Mouse (Mus musculus): ENCODE results near the gene Neurl1a. TPM values are rescaled to one million over a fixed set of nuclear protein-coding genes. Genes with fewer than 3 reads are reported as not detected.

Neurl1a gene
- total RNA-seq, 2 experiments from 2014 or later: not detected

DNA sequence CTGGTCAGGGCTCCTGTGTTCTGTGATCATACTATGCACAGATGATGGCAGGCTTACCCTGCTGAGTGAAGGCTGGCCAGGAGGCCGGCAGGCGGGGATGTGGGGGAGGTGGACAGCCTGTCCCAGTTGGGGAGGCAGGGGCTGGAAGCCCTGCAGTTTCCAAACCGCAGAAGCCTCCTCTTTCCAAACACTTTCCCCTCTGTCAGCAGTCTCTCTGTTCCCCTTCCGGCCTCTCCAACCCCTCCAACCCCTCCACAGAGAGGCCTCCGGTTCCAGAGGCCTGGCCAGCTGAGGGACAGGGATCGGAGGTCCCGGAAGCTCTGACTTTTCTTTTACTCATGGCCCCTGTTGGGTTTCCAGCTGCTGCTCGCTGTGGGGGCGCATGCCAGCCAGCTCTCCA, 102.3 kb downstream of the Neurl1a start:
- no peak for ATAC-seq (ENCODE audit: poor library complexity, severe bottlenecking)

DNA sequence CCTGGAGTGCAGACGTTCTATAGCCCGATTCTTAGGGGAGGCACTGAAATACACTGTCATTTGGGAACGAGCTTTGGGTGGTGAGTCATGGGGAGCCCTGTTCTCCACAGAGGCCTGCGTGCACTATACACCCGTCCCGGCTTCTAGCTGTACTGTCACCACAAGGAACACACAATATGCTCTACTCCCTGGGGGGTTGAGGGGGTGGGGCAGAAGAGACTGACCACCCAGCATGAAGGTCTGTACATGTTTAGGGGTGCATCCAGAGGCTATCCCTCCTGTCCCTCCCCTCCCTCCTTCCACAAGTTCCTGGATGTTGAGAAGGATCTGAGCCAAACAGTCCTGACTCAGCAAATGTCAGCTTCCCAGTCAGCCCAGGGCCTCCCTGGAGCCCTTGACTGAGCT, 103.4 kb downstream of the Neurl1a start:
- no peak for ATAC-seq (ENCODE audit: poor library complexity, severe bottlenecking)

DNA sequence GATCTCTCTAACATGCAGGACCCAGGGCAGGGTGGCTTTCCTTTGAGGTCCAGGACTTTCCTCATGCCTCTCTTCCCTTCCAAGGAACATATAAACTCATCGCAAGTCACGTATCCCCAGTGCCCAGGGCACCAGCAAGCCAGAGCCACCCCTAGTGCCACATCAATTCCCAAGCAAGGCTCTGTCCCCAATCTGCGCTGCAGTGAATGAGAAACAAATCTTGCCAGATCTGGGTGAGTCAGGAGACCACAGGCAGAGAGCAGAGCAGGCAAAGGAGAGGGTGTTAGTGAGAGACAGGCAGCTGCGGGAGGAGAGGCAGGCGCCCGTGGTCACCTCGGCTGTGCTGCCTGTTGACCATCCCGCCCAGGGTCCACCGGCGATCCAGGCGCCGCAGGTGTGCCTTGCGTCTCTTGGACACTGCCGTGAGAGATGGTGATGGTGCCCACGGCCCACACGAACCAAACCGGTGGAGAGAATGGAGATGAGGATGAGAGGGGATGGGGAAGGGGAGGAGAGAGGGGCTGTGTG, 104.1 kb downstream of the Neurl1a start:
- ATAC-seq (ENCODE audit: poor library complexity, severe bottlenecking): no peak

DNA sequence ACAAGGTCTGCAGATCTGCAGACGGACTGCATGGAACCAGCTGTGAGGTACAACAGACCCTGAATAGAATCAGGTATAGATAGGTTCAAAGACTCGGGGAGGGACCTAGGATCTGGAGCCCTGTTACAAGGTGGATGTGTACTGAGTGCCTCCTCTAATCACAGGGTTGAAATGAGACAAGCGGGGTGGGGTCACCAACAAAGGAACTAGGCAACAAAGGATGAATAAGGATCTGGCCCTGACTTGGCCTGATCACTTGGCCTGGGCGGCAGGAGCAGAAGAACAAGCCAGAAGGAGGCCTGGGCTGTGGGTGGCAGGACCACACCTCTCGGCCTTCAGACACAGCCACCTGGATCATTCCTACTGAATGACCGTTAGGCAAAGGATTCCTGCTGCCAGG, 107.0 kb downstream of the Neurl1a start:
- ATAC-seq (ENCODE audit: poor library complexity, severe bottlenecking): no peak

DNA sequence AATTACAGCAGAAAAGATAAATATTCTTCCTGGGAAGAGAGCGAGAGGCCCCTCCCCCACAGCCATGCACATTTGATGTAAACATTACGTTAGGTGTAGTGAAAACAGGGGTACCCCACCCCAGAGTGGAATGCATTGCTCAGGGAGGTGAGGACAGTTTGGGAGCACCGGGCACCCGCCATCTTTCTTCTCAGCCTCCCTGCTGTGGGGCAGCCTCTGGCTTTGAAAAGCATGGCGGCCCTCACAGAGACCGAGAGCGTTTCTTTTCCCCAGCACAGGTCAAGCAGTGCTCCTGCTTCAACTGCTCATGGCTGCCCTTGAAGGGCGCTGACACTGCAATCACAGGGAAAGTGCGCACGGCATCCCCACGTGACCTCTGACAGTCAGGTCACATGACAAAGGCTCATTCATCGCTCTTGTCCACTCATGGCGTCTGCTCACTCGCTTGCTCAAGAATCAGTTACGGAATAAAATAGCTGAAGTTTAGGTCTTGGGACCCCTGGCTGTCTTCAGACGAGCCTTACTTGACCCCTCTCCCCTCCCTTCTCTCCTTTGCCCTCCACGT, 108.3 kb downstream of the Neurl1a start:
- ATAC-seq (ENCODE audit: poor library complexity, severe bottlenecking): no peak

DNA sequence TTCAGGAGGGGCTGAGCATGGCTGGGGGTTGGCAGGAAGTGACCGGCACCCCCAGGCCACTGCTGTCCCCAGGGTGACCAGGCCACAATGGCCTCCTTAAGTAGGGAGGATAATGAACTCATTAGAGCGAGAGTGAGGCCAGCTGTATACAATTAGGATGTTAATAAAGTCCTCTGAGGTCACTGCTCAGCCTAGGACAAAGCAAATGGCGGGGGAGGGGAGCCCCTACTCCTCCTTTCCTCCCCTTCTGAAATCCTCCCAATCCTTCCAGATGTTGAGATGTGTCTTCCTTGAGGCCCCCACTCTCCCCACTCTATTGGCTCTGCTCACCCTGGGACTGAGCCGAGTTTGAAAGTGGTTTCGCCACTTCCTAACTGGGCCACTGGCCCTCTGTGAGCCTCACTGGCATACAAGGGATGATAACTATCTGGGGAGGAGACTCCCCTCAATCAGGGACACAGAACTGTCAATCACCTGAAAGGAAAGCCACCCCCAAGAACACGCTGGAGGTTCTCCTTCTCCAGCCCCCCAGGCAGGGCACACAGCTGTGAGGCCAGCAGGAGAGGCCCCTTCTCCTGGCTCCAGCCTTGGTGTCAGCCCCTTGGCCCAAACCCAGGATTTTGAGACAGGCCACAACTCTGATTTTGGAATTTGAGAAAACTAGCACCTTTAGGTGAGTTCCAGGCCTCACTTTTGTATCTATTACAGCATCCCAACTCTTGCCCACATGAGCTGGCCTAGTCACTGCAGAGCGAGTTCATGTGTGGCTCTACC, 112.9 kb downstream of the Neurl1a start:
- no peak for ATAC-seq (ENCODE audit: poor library complexity, severe bottlenecking)

DNA sequence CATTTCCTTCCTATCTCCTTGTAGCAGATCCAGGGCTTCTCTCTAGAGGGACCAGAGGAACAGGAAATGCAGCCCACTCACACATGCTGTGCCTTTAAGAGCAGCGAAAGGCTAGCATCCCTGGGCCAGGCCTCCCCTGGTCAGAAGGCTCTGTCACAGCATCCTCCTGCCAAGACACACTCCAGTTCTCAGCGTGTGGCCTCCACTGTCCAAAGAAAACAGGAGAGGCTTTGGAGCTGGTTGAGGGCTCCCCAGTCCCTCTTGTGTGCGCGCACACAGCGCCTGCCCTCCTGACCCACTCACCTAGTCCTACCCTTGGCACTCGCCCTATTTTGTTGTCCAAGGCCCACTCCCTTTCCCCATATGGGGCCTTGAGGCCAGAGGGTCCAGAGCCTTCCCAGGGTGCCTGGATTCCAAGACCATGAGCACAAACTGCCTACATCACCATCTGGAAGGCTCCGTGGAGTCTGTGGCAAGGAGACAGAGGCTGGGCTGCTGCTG, 113.9 kb downstream of the Neurl1a start:
- no peak for ATAC-seq (ENCODE audit: poor library complexity, severe bottlenecking)

DNA sequence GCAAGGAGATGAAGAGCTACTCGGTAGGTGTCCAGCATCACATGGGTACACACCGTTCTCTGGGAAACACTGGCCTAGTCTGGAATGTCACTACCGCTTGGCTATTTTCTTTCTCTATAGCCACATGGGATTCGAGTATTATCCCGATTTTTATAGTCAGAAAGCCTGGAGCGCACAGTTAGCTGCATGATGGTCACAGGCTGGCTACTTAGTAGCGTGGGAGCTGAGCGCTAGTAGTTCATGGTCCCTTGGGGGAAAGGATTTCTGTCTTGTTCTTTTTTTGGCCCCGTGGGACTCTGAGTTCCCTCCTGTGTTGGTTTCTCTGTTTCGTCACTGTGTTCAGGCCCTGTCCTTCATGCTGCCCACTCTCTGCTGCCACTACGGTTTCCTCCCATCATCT, 119.5 kb downstream of the Neurl1a start:
- ATAC-seq (ENCODE audit: poor library complexity, severe bottlenecking): no peak

DNA sequence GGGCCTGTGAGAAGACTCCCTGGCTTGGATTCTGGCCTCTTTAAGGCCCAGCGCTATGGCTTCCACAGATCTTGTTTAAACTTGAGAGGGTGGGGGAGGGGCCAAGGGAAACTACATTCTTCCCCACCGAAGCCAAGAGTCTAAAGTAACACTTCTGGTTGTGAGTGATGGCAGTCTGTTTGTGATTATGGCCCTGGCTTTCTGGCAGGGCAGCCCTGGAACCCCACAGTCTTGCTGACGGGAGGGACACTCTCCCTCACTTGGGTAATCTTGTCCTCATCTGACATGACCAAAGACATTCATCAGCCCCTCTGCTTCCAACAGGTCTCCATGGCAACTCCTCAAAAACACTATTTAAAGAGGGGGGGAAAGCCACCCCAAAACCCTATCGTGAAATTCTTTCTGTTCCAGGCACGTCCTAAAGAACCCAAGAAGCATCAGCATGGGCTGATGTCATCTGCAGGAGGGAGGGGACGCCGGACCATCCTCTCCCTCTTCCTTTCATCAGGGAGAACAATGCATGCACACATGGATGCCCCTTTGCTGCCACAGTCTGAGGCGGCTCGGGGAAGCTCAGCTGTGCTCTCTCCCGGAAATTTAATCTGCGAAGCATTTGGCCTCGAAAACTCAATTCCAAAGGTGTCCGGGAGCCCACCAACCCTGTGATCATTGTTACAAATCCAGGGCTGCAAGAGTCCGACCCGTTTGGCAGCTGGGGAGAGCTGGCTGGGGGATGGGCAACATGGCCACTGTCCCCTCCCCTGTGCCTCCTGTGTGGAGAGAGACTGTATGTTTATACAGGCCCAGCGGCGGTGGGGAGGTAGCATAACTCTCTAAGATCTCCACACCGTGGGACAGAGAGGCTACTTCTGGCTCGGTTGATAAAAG, 122.9 kb downstream of the Neurl1a start:
- no peak for ATAC-seq (ENCODE audit: poor library complexity, severe bottlenecking)

DNA sequence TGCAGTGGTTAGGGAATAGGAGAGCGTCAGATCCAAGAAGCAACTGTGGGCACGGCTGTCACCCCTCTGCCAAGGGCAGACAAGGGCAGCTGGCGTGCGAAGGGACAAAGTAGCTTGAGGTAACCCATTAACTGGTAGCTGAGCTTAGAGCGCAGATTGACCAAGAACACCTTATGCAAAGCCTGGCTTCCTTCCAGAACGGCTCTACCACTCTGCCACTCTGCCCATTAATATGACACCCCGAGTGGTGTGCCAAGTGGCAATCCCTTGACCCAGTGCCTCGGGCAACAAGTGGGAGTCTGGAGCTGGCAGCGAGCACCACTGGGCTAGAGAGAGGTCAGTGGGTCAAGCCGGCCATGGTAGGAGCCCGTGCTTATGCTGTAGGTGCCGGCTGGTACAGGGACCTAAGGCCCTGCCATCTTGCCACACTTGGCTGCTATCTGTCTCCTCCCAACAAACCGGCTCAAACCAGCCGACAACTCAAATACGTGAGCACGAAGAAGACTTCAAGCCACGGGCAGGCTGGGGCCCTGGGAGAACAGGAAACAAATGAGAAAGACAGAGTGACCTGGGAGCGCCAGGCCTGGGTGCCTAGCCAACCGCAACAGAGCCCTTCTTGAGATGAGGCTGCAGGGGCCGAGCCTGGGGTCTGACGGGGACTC, 123.7 kb downstream of the Neurl1a start:
- ATAC-seq (ENCODE audit: poor library complexity, severe bottlenecking): no peak

DNA sequence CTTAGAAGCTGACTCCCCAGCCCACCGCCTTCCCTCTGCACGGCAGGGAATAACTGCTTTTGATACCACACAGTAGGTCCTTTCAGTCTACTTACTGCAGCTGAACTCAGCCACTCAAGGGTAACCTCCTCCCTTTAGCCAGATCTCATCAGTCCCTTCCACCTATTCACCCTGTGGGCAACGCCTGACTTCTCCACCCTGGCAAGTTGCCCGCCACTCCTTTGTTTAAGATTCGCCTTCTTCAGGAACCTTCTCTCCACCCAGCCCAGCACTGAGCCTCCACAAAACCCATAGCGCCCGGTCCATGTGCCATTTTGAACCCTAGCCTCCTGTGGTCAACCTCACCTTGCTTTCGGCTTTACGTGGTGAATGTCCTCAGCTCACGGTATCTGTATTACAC, 124.5 kb downstream of the Neurl1a start:
- ATAC-seq (ENCODE audit: poor library complexity, severe bottlenecking): no peak

DNA sequence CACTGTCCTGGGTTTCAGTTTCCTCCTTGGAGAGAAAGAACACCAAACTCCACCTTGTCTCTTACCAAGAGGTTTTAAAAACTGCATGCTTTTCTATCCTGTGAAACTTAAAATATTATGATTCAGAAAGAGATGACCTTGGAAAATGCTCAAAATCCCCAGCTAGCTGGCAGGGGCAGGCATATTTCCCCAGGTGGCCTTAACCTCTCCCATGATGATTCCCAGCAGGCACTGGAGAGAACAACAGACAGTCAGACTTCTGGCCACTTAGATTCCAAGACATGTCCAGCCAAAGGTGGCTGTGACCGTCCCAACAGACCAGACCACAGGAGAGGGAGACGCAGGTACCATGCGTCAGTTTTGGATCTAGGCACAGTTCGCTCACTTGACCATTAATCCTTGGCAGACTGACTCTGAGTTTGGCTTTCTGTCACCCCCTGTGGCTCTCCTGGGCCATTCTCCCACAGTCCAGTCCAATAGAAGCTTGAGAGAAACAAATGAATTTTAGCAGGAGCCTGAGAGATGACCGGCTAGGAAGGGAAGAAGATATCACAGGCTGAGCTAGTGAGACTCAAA, 125.6 kb downstream of the Neurl1a start:
- no peak for ATAC-seq (ENCODE audit: poor library complexity, severe bottlenecking)

DNA sequence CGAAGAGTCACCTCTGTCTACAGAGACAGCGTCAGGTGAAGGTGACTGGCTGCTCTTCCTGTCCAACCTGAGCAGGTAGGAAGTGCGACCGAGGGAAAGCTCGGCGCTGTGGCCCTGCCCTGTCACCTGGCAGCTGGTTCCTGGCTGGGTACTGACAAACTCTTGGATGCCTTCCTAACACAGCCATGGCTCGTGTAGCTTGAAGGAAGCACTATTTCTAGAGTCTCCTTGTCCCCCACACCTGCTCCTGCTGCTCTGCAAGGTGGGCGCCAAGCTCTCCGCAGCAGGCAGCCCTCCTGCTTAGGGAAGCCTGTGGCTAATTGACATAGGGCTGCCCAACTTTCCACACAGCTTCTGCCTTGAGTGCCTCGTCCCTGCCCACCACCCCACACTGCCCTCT, 126.8 kb downstream of the Neurl1a start:
- ATAC-seq (ENCODE audit: poor library complexity, severe bottlenecking): no peak

DNA sequence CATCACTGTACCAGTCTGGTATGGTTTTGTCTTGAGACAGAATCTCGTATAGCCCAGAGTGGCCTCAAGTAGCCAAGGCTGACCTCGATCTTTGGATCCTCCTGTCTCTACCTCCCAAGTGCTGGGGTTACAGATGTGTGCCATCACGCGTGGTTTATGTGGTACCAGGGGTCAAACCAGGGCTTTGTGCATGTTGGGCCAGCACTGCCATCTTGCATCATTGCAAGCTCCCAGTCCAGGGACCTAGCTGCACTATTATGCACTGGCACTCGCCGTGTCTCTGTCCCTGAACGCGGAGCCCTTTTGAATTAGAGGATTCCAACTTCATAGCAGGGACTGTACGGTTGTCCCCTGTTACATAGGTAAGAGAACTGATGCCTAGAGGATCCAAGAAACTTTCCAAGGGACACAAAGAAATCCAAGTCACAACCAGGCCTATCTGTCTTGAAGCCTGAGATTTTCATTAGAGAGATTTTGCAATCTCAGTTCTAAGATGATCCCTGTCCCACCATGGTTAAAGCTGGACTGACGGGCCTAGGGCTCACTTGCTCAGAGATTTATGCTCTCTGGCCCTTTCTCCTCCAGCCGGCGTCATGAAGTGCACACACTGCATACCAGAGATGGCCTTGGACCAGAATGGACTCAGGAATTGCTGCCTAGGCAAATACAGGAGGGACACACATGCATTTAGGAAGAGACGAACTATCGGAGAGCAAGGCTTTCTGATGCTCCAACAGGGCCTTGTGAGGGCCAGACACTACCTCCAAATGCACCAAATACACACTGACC, 127.7 kb downstream of the Neurl1a start:
- no peak for ATAC-seq (ENCODE audit: poor library complexity, severe bottlenecking)

DNA sequence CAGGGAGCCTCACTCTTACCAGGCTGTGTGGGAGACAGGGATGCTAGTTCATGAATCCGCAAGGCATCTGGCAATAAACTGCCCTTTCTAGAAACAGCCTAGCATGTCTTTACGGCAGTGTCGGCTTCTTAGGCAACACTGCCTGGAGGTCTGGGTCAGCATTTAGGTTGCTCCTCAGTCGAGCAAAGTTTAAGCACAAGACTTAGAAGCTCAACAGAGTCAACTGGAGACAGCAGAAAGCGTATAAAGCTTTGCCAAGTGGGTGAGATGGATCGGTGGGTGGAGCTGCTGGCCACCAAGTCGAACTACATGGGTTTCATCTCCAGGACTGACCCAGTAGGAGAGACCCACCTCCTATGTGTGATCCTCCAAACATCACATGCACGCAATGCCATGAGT, 128.3 kb downstream of the Neurl1a start:
- no peak for ATAC-seq (ENCODE audit: poor library complexity, severe bottlenecking)

Other genes with a start within 250 kb of the Neurl1a start
- not detected in 2 replicates for gene Ina, start 164.1 kb upstream of the Neurl1a start, total RNA-seq (2015)
- not detected in 2 replicates for gene Ina, start 164.1 kb upstream of the Neurl1a start, total RNA-seq (2017)
- 32.5 and 36.1 TPM in 2 replicates for gene Nt5c2, start 163.7 kb upstream of the Neurl1a start, total RNA-seq (2015)
- gene Nt5c2, start 163.7 kb upstream of the Neurl1a start, total RNA-seq (2017): 42.1 and 43.6 TPM in 2 replicates
- 5.4 and 7.0 TPM in 2 replicates for gene Pcgf6, start 127.9 kb upstream of the Neurl1a start, total RNA-seq (2015)
- 0.81 and 1.4 TPM in 2 replicates for gene Pcgf6, start 127.9 kb upstream of the Neurl1a start, total RNA-seq (2017)
- 13.8 and 14.6 TPM in 2 replicates for gene Taf5, start 111.1 kb upstream of the Neurl1a start, total RNA-seq (2015)
- gene Taf5, start 111.1 kb upstream of the Neurl1a start, total RNA-seq (2017): 19.2 and 20.7 TPM in 2 replicates
- gene Usmg5, start 88.2 kb upstream of the Neurl1a start, total RNA-seq (2015): 390 and 438 TPM in 2 replicates
- 335 and 456 TPM in 2 replicates for gene Usmg5, start 88.2 kb upstream of the Neurl1a start, total RNA-seq (2017)
- gene Pdcd11, start 88.1 kb upstream of the Neurl1a start, total RNA-seq (2015): 3.2 and 3.4 TPM in 2 replicates
- gene Pdcd11, start 88.1 kb upstream of the Neurl1a start, total RNA-seq (2017): 7.7 and 8.0 TPM in 2 replicates
- gene Calhm2, start 40.5 kb upstream of the Neurl1a start, total RNA-seq (2015): 22.8 and 24.6 TPM in 2 replicates
- 42.8 and 45.7 TPM in 2 replicates for gene Calhm2, start 40.5 kb upstream of the Neurl1a start, total RNA-seq (2017)
- gene Calhm1, start 34.6 kb upstream of the Neurl1a start, total RNA-seq (2015): not detected in 2 replicates
- gene Calhm1, start 34.6 kb upstream of the Neurl1a start, total RNA-seq (2017): not detected in 2 replicates
- not detected in 2 replicates for gene Calhm3, start 21.1 kb upstream of the Neurl1a start, total RNA-seq (2015)
- not detected in 2 replicates for gene Calhm3, start 21.1 kb upstream of the Neurl1a start, total RNA-seq (2017)

Measured in megakaryocyte, adult 5-6 weeks (primary cell).